Mouse (Mus musculus): ENCODE measurements around the gene Bicdl2.

Bicdl2 gene

GRCm38 (mm10) chr17:23674271-23674952 lies 14.1 kb downstream of the Bicdl2 start:
- no peak for DNase-seq

- peak; percentile 57 to 73 for DNase-seq
Observed at GRCm38 (mm10) chr17:23675127-23675526, 14.8 kb downstream of the Bicdl2 start.

GRCm38 (mm10) chr17:23675564-23676281 lies 15.4 kb downstream of the Bicdl2 start:
- DNase-seq, result peak; percentile 58 to 76

GRCm38 (mm10) chr17:23676473-23677031 lies 16.2 kb downstream of the Bicdl2 start:
- DNase-seq, result peak; percentile 52 to 72

GRCm38 (mm10) chr17:23677236-23677679 lies 17.0 kb downstream of the Bicdl2 start, which contains the start of gene Tnfrsf12a:
Gene Tnfrsf12a, minus strand, starts transcription at chr17:23677468.
- DNase-seq, result peak; percentile 85 to 91

- peak; percentile 53 to 70 for DNase-seq
Observed at GRCm38 (mm10) chr17:23679127-23679835, 19.0 kb downstream of the Bicdl2 start, which contains the start of gene Cldn6. Gene Cldn6, plus strand, starts transcription at chr17:23679249.

- no peak for DNase-seq
Observed at GRCm38 (mm10) chr17:23680336-23680735, 20.0 kb downstream of the Bicdl2 start.

GRCm38 (mm10) chr17:23681086-23681485 lies 20.8 kb downstream of the Bicdl2 start:
- no peak for DNase-seq

GRCm38 (mm10) chr17:23682092-23682491 lies 21.8 kb downstream of the Bicdl2 start:
- DNase-seq, result no peak

- no peak for DNase-seq
Observed at GRCm38 (mm10) chr17:23682530-23682929, 22.2 kb downstream of the Bicdl2 start.

GRCm38 (mm10) chr17:23683226-23683625 lies 22.9 kb downstream of the Bicdl2 start:
- no peak for DNase-seq

GRCm38 (mm10) chr17:23683856-23684672 lies 23.8 kb downstream of the Bicdl2 start, which contains the start of gene Cldn9:
Gene Cldn9, minus strand, starts transcription at chr17:23684026.
- DNase-seq, result peak; percentile 66 to 76

GRCm38 (mm10) chr17:23694491-23694890 lies 34.2 kb downstream of the Bicdl2 start:
- DNase-seq, result no peak

- no peak for DNase-seq
Observed at GRCm38 (mm10) chr17:23695801-23696200, 35.5 kb downstream of the Bicdl2 start.

- peak; percentile 52 to 67 for DNase-seq
Observed at GRCm38 (mm10) chr17:23699131-23700077, 39.1 kb downstream of the Bicdl2 start.

- peak; percentile 92 to 95 for DNase-seq
Observed at GRCm38 (mm10) chr17:23700079-23700478, 39.8 kb downstream of the Bicdl2 start.

GRCm38 (mm10) chr17:23703301-23703700 lies 43.0 kb downstream of the Bicdl2 start:
- no peak for DNase-seq

- no peak for DNase-seq
Observed at GRCm38 (mm10) chr17:23704741-23705140, 44.4 kb downstream of the Bicdl2 start.

GRCm38 (mm10) chr17:23705525-23706104 lies 45.3 kb downstream of the Bicdl2 start:
- DNase-seq, result no peak

GRCm38 (mm10) chr17:23706212-23706611 lies 45.9 kb downstream of the Bicdl2 start:
- DNase-seq, result peak; percentile 85 to 88

Data from kidney, postnatal 4 days (tissue).